Mouse (Mus musculus) layer of hippocampus, adult 8-10 months (tissue): ENCODE results near the gene 2310039H08Rik. TPM values are rescaled to one million over a fixed set of nuclear protein-coding genes. Genes with fewer than 3 reads are reported as not detected.

Experiments used
- DNase-seq, 2 experiments: peaks; one replicate each; pipeline ENCODE4 v3.0.0; 2022; ENCODE audit warnings: low spot score in 2 of 2
- total RNA-seq, 4 experiments: library from RNA; stranded (reverse); gene quantifications; 2 replicates each; pipeline ENCODE4 v1.2.4; 2022

The 2310039H08Rik gene
- total RNA-seq, 4 experiments from 2014 or later, result 7.3 to 9.2 (median 8.7) TPM

- DNase-seq, result no peak
These were observed 35.9 kb downstream of the 2310039H08Rik start for GRCm38 (mm10) chr17:46808376-46808775.

- DNase-seq, result no peak
These were observed 36.8 kb downstream of the 2310039H08Rik start for GRCm38 (mm10) chr17:46809131-46809830.

GRCm38 (mm10) chr17:46810672-46811071, 38.2 kb downstream of the 2310039H08Rik start:
- DNase-seq, result no peak

- no peak for DNase-seq
These were observed 40.0 kb downstream of the 2310039H08Rik start for GRCm38 (mm10) chr17:46812442-46812841.

GRCm38 (mm10) chr17:46813637-46814036, 41.2 kb downstream of the 2310039H08Rik start:
- DNase-seq, result no peak

GRCm38 (mm10) chr17:46814497-46814896, 42.1 kb downstream of the 2310039H08Rik start:
- no peak for DNase-seq

GRCm38 (mm10) chr17:46816306-46816705, 43.9 kb downstream of the 2310039H08Rik start:
- no peak for DNase-seq

GRCm38 (mm10) chr17:46817734-46818158, 45.3 kb downstream of the 2310039H08Rik start:
- no peak for DNase-seq

- no peak for DNase-seq
These were observed 48.2 kb downstream of the 2310039H08Rik start for GRCm38 (mm10) chr17:46820628-46821027.

Other genes with a start within 250 kb of the 2310039H08Rik start
- 10 to 100 TPM; 57.2 to 81.6 (median 63.8) TPM for gene Cul9, start 226.2 kb upstream of the 2310039H08Rik start, total RNA-seq
- 10 to 100 TPM; 66.2 to 84.0 (median 73.5) TPM for gene Srf, start 216.5 kb upstream of the 2310039H08Rik start, total RNA-seq
- 1 to 10 TPM; 8.2 to 9.2 (median 8.9) TPM for gene Ptk7, start 143.1 kb upstream of the 2310039H08Rik start, total RNA-seq
- 10 to 100 TPM; 18.9 to 21.8 (median 21.1) TPM for gene Klc4, start 126.6 kb upstream of the 2310039H08Rik start, total RNA-seq
- gene Mrpl2, start 126.4 kb upstream of the 2310039H08Rik start, total RNA-seq, result 10 to 100 TPM; 43.7 to 60.5 (median 51.2) TPM
- gene Cul7, start 122.3 kb upstream of the 2310039H08Rik start, total RNA-seq, result 10 to 100 TPM; 22.6 to 26.4 (median 23.4) TPM
- gene Rrp36, start 98.3 kb upstream of the 2310039H08Rik start, total RNA-seq, result 10 to 100 TPM; 12.1 to 20.5 (median 17.0) TPM
- 100 to 1,000 TPM in 1 of 4 experiments, 10 to 100 TPM in 3; 92.7 to 105 (median 96.4) TPM for gene Mea1, start 93.8 kb upstream of the 2310039H08Rik start, total RNA-seq
- 100 to 1,000 TPM; 155 to 173 (median 166) TPM for gene Klhdc3, start 91.7 kb upstream of the 2310039H08Rik start, total RNA-seq
- 10 to 100 TPM; 78.6 to 86.9 (median 81.8) TPM for gene Ppp2r5d, start 67.5 kb upstream of the 2310039H08Rik start, total RNA-seq
- 10 to 100 TPM; 42.8 to 54.4 (median 51.9) TPM for gene Pex6, start 61.2 kb upstream of the 2310039H08Rik start, total RNA-seq
- gene Gnmt, start 43.5 kb upstream of the 2310039H08Rik start, total RNA-seq, result 1 to 10 TPM in 2 of 4 experiments, under 1 TPM in 1, not detected in 1; 0.61 to 1.6 (median 1.2) TPM
- 10 to 100 TPM; 64.6 to 68.9 (median 67.9) TPM for gene Cnpy3, start 20.4 kb upstream of the 2310039H08Rik start, total RNA-seq
- gene Ptcra, start 8.9 kb upstream of the 2310039H08Rik start, total RNA-seq, result under 1 TPM in 2 of 4 experiments, not detected in 2; 0.29 to 0.49 TPM
- gene Rpl7l1, start 10.0 kb downstream of the 2310039H08Rik start, total RNA-seq, result 10 to 100 TPM; 40.2 to 47.5 (median 45.0) TPM
- gene Bicral, start 85.8 kb downstream of the 2310039H08Rik start, total RNA-seq, result 10 to 100 TPM; 51.9 to 67.7 (median 61.2) TPM
- 10 to 100 TPM; 24.8 to 38.5 (median 33.2) TPM for gene Tbcc, start 118.0 kb downstream of the 2310039H08Rik start, total RNA-seq
- not detected for gene Prph2, start 137.8 kb downstream of the 2310039H08Rik start, total RNA-seq
- gene Ubr2, start 237.9 kb downstream of the 2310039H08Rik start, total RNA-seq, result 10 to 100 TPM; 54.3 to 73.3 (median 66.3) TPM